Mouse (Mus musculus) neural tube, embryonic 13.5 days (tissue): ENCODE measurements at regions not wholly inside any gene's neighbourhood (a gene's known extent, or its start where the extent isn't known, plus 50 kb on each side); places are given as distances from the start of the nearest gene placed in this dataset.

Source experiments
- ATAC-seq: fragments of 200-750 bp; cut with Nextera tagmentation; 2 replicates; pipeline ENCODE4 v1.8.0; 2017; ENCODE audit warnings: low read depth, mild to moderate bottlenecking, moderate TSS enrichment, moderate library complexity
- H3K27ac ChIP-seq: fragments of 300-500 bp; sonication (generic); replicated peaks from 2 replicates; pipeline ENCODE4 v1.5.1; 2015; ENCODE audit warnings: moderate library complexity, mild to moderate bottlenecking, inconsistent platforms
- H3K27me3 ChIP-seq: fragments of 300-500 bp; sonication (generic); 2 replicates; pipeline ENCODE4 v1.6.1; 2015; ENCODE audit warnings: mild to moderate bottlenecking, inconsistent platforms
- H3K36me3 ChIP-seq: fragments of 300-500 bp; sonication (generic); 2 replicates; pipeline ENCODE4 v1.6.1; 2015; ENCODE audit warnings: mild to moderate bottlenecking, inconsistent platforms
- H3K4me1 ChIP-seq: fragments of 300-500 bp; sonication (generic); replicated peaks from 2 replicates; pipeline ENCODE4 v1.6.1; 2015; ENCODE audit warnings: inconsistent platforms
- H3K4me2 ChIP-seq: fragments of 300-500 bp; sonication (generic); 2 replicates; pipeline ENCODE4 v1.6.1; 2015; ENCODE audit warnings: inconsistent platforms, mild to moderate bottlenecking, moderate library complexity
- H3K4me3 ChIP-seq: fragments of 300-500 bp; sonication (generic); 2 replicates; pipeline ENCODE4 v1.5.1; 2015; ENCODE audit warnings: mild to moderate bottlenecking, inconsistent platforms
- H3K9ac ChIP-seq: fragments of 300-500 bp; sonication (generic); 2 replicates; pipeline ENCODE4 v1.6.1; 2015; ENCODE audit warnings: moderate library complexity, mild to moderate bottlenecking, inconsistent platforms
- H3K9me3 ChIP-seq: fragments of 300-500 bp; sonication (generic); 2 replicates; pipeline ENCODE4 v1.6.1; 2016; ENCODE audit warnings: inconsistent platforms
- WGBS: fragments of 180-500 bp; shearing (Covaris S2); methylation state at CpG from one replicate; pipeline ENCODE4 v1.1.7; 2015; 5-methylcytosine and 5-hydroxymethylcytosine counted together

- H3K27ac ChIP-seq: no peak overlapping the region
- no peaks in the 10 kb centered on the region for H3K9me3 ChIP-seq
- H3K27me3 ChIP-seq: no peaks in the 10 kb centered on the region
- H3K9ac ChIP-seq: no peak overlapping the region
- no peaks in the 10 kb centered on the region for H3K36me3 ChIP-seq
- no peak overlapping the region for H3K4me2 ChIP-seq
- H3K4me1 ChIP-seq: no peaks in the 10 kb centered on the region
- 89% methylated on average over 2 of the region's 2 CpGs for WGBS
- no peak for ATAC-seq
- no peak overlapping the region for H3K4me3 ChIP-seq
Observed at GRCm38 (mm10) chr5:82472146-82472545, 882.8 kb downstream of the Tecrl start.

- Histone ChIP-seq H3K4me1 (no peaks in the 10 kb centered on the region), H3K9ac (no peak overlapping the region), H3K4me2 (no peak overlapping the region), H3K36me3 (no peaks in the 10 kb centered on the region), H3K27ac (no peak overlapping the region), H3K27me3 (no peaks in the 10 kb centered on the region), H3K4me3 (no peak overlapping the region), H3K9me3 (no peaks in the 10 kb centered on the region)
- ATAC-seq: no peak
- 96% methylated on average over 2 of the region's 2 CpGs for WGBS
Observed at GRCm38 (mm10) chr5:82464272-82464671, 890.7 kb downstream of the Tecrl start.

DNA sequence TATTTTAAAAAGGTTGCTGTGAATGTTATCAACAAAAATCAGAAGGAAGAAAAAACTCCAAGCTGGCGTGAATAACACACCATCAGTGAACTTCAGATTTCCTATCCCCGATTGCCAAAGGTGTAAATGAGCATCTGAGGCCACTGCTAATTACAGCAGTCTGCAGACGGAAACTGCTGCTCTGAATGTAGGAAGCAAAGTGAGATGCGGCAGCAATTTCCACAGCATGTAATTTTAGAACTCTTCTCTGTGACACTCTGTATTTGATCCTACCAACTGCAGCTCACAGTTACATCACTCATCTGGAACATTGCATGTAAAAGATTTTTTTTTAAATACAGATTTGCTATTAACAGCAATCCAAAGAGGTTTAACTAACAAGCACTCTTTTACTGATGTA lies 913.7 kb downstream of the Tecrl start:
- Histone ChIP-seq H3K9ac (no peak overlapping the region), H3K27ac (no peak overlapping the region), H3K9me3 (no peaks in the 10 kb centered on the region), H3K4me1 (no peaks in the 10 kb centered on the region), H3K36me3 (no peaks in the 10 kb centered on the region), H3K27me3 (no peaks in the 10 kb centered on the region), H3K4me2 (no peak overlapping the region), H3K4me3 (no peak overlapping the region)
- no peak for ATAC-seq
- 74% methylated on average over 4 of the region's 4 CpGs for WGBS

DNA sequence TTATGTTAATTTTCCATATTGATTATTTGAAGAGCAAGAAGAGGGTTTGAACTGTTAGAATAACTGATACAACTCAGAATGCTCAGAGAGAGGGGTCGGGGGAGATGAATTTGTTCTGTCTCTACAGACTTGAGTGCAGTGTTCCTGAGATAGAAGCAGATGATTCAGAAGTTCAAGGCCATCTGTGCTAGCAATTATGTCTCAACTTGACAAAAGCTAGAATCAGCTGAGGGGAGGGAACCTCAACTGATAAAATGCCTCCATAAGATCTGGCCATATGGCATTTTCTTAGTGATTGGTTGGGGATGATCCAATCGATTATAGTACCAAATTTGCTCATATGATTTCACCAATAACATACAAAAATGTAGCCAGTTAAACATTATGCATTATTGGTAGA lies 914.9 kb downstream of the Tecrl start:
- Histone ChIP-seq H3K4me2 (no peak overlapping the region), H3K36me3 (no peaks in the 10 kb centered on the region), H3K9me3 (no peaks in the 10 kb centered on the region), H3K27ac (no peak overlapping the region), H3K4me3 (no peak overlapping the region), H3K9ac (no peak overlapping the region), H3K4me1 (no peaks in the 10 kb centered on the region), H3K27me3 (no peaks in the 10 kb centered on the region)
- ATAC-seq: no peak
- WGBS: 79% methylated on average over 2 of the region's 2 CpGs

DNA sequence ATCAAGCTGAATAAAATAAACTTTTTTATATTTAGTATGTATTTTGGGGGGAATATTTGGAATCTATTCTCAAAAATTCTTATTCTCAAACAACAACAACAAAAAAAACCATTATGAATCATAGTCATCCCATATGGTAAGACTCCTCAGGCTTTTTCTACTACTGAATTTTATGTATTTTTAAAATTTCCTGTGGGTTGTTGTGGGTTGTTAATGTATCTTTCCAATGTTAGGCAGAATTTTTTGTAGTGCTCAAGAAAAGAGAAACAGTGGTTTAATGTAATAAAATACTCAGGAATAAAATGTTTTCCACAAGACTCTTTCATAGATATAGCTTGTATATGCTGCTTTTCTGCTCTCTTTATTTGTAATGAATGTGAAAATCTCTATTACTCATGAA lies 934.6 kb downstream of the Tecrl start:
- Histone ChIP-seq H3K4me1 (no peaks in the 10 kb centered on the region), H3K9ac (no peak overlapping the region), H3K27me3 (no peaks in the 10 kb centered on the region), H3K9me3 (no peaks in the 10 kb centered on the region), H3K4me3 (no peak overlapping the region), H3K27ac (no peak overlapping the region), H3K36me3 (no peaks in the 10 kb centered on the region), H3K4me2 (no peak overlapping the region)
- ATAC-seq: no peak

- no peak overlapping the region for H3K4me3 ChIP-seq
- no peak overlapping the region for H3K4me2 ChIP-seq
- H3K27ac ChIP-seq: no peak overlapping the region
- no peak for ATAC-seq
- no peaks in the 10 kb centered on the region for H3K9me3 ChIP-seq
- no peaks in the 10 kb centered on the region for H3K36me3 ChIP-seq
- 66% methylated on average over 5 of the region's 5 CpGs for WGBS
- no peaks in the 10 kb centered on the region for H3K4me1 ChIP-seq
- no peaks in the 10 kb centered on the region for H3K27me3 ChIP-seq
- H3K9ac ChIP-seq: no peak overlapping the region
Observed at GRCm38 (mm10) chr5:82396632-82397234, 958.3 kb downstream of the Tecrl start.

DNA sequence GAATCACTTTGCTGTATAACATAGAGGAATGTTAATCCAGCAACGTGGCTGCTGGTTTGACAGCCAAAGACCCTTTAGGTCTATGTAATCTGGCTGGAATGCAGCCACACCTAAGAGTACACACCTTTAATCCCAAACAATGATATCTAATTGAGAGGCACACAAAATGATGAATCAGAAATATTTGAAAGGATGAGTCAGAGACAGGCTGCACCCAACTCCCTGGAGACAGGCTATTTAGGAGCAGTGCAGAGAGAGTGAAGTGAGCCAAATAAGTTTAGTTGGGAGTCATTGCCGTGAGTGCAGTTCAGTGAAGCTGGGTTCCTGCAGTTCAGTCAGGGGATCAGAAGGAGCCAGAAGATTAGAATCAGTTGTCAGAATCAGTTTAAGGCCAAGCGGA lies 993.4 kb downstream of the Tecrl start:
- Histone ChIP-seq H3K4me1 (no peaks in the 10 kb centered on the region), H3K9me3 (no peaks in the 10 kb centered on the region), H3K27me3 (no peaks in the 10 kb centered on the region), H3K4me3 (no peak overlapping the region), H3K9ac (no peak overlapping the region), H3K4me2 (no peak overlapping the region), H3K27ac (no peak overlapping the region), H3K36me3 (no peaks in the 10 kb centered on the region)
- ATAC-seq: no peak
- 82% methylated on average over 3 of the region's 3 CpGs for WGBS

GRCm38 (mm10) chr5:82356336-82356735 lies 998.7 kb downstream of the Tecrl start:
- no peak overlapping the region for H3K27ac ChIP-seq
- no peaks in the 10 kb centered on the region for H3K27me3 ChIP-seq
- no peaks in the 10 kb centered on the region for H3K4me1 ChIP-seq
- no peak overlapping the region for H3K9ac ChIP-seq
- no peak overlapping the region for H3K4me2 ChIP-seq
- no peak for ATAC-seq
- no peak overlapping the region for H3K4me3 ChIP-seq
- 91% methylated on average over 5 of the region's 5 CpGs for WGBS
- no peaks in the 10 kb centered on the region for H3K36me3 ChIP-seq
- no peaks in the 10 kb centered on the region for H3K9me3 ChIP-seq

DNA sequence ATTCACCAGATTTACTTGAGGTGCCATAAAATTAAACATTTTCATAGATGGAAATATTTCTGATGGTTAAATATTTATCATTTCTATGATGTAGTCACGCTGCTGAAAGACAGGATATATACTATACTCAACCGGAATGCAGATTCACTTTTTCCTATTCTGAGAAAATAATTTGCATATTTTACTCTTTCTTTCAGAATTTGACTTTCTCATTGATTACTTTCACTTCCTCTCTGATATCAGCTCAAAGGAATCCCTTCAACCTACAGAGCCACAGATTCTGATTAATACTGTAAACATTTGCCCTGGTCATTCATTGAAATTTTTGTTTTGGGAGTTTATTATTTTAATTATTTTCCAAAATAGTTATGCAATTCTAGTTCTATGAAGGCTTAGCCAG lies 1003.9 kb downstream of the Tecrl start:
- Histone ChIP-seq H3K36me3 (no peaks in the 10 kb centered on the region), H3K9me3 (no peaks in the 10 kb centered on the region), H3K27me3 (no peaks in the 10 kb centered on the region), H3K4me2 (no peak overlapping the region), H3K4me3 (no peak overlapping the region), H3K27ac (no peak overlapping the region), H3K9ac (no peak overlapping the region), H3K4me1 (no peaks in the 10 kb centered on the region)
- WGBS: 91% methylated on average over 2 of the region's 2 CpGs
- no peak for ATAC-seq

DNA sequence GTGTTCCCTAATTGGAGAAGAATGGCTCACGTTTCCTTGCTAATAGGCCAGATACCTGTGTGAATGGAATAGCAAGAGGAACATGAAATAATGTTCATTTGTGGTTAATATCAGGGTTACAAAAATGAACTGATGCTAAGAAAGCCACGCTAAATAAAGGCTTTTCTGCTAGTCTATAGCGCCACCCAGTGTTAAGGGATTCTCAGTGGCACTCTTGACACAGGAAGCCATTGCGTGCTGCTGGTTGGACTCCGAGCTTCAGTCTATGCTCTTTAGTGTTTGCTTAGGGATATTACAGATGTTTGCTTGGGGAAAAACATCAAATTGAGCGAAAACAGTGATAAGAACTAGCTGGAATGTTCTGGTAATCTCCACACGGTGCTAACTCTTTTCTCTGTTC lies 1008.3 kb downstream of the Tecrl start:
- Histone ChIP-seq H3K27me3 (no peaks in the 10 kb centered on the region), H3K4me2 (no peak overlapping the region; the same call in 1 of the 2 replicates), H3K36me3 (no peaks in the 10 kb centered on the region), H3K4me3 (no peak overlapping the region), H3K9me3 (no peaks in the 10 kb centered on the region), H3K27ac (no peak overlapping the region), H3K9ac (no peak overlapping the region), H3K4me1 (no peaks in the 10 kb centered on the region)
- ATAC-seq: peak; percentile 71; the same call in 1 of the 2 replicates
- WGBS: 7% methylated on average over 7 of the region's 7 CpGs

GRCm38 (mm10) chr5:82324354-82324753 lies 1030.6 kb downstream of the Tecrl start:
- Histone ChIP-seq H3K4me3 (no peak overlapping the region), H3K27ac (no peak overlapping the region), H3K9me3 (no peaks in the 10 kb centered on the region), H3K4me2 (no peak overlapping the region), H3K27me3 (no peaks in the 10 kb centered on the region), H3K4me1 (no peaks in the 10 kb centered on the region), H3K36me3 (no peaks in the 10 kb centered on the region), H3K9ac (no peak overlapping the region)
- no peak for ATAC-seq
- 83% methylated on average over 4 of the region's 4 CpGs for WGBS

- H3K4me1 ChIP-seq: no peaks in the 10 kb centered on the region
- ATAC-seq: no peak
Observed at GRCm38 (mm10) chr5:82319709-82320333, 1035.2 kb downstream of the Tecrl start.

DNA sequence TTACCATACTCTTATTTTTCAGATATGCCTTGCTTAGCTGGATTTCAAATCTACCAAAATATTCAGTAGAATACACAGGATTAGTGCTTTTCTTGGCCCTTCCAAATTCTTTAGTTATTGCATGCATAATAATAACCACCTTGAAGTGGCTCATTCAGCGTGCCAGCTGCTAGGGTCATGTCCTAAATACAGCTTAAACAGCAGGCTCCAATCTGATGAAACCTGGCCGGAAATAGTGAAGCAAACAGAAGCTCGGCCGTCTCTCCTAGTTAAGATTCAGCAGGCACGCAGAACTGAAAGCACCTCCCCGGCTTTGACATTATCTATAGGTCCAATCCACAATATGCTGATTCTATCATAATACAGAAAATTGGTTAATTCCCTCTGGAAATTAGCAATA lies 1042.9 kb downstream of the Tecrl start:
- Histone ChIP-seq H3K9ac (no peak overlapping the region), H3K4me3 (no peak overlapping the region), H3K36me3 (no peaks in the 10 kb centered on the region), H3K4me1 (0 out of 2 replicates have a peak, but pooled peaks cover 4% of the 10 kb centered on the region), H3K27me3 (no peaks in the 10 kb centered on the region), H3K4me2 (no peak overlapping the region), H3K9me3 (no peaks in the 10 kb centered on the region), H3K27ac (no peak overlapping the region)
- 25% methylated on average over 6 of the region's 6 CpGs for WGBS
- no peak for ATAC-seq

More at GRCm38 (mm10) chr5:82319709-82320333, 1035.2 kb downstream of the Tecrl start:
- H3K4me2 ChIP-seq: no peak overlapping the region
- H3K36me3 ChIP-seq: no peaks in the 10 kb centered on the region
- WGBS: 93% methylated on average over 1 of the region's 1 CpGs
- H3K27me3 ChIP-seq: no peaks in the 10 kb centered on the region
- H3K9ac ChIP-seq: no peak overlapping the region
- no peaks in the 10 kb centered on the region for H3K9me3 ChIP-seq
- no peak overlapping the region for H3K27ac ChIP-seq
- no peak overlapping the region for H3K4me3 ChIP-seq
